Mouse (Mus musculus): ENCODE data around the gene Otulin.

DNA sequence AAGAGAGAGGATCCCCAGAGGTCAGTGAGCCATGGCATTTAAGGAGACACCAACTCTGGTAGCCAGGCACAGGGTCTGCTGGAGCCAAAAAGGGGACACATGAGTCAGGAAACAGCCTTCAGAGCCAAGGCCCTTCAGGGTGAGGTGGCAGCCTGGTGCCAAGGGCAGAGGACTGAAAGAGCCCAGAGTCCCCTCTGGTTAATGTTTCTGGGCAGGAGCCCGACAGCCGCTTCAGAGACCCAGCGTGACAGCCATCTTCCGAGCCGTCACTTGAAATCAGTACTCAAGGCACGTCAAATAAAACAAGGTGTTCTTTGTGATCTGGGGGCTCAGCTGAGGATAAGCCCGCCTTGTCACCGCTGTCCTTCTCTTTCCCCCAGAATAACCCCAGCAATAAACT lies 59.3 kb downstream of the Otulin start:
- TF ChIP-seq CTCF (IDR thresholded peaks at IDR 0.05 in 2 of 3, conservative IDR thresholded peaks at IDR 0.05 in 1 of 3; ENCODE audit: control insufficient read depth in 1 of 3, insufficient read depth in 1 of 3, low read depth in 2 of 3, low read length in 3 of 3, poor library complexity in 1 of 3, severe bottlenecking in 1 of 3) (no peak), TAL1 (IDR thresholded peaks at IDR 0.05; ENCODE audit: low read length) (no peak), POLR2A (IDR thresholded peaks at IDR 0.05; ENCODE audit: control insufficient read depth in 1 of 2, insufficient read depth in 1 of 2, low read depth in 1 of 2, low read length in 2 of 2, poor library complexity in 1 of 2) (no peak), HCFC1 (IDR thresholded peaks at IDR 0.05; ENCODE audit: low read depth, low read length) (no peak), SMC3 (IDR thresholded peaks at IDR 0.05; ENCODE audit: low read depth, low read length) (no peak)

Measured in MEL (cell line).